ENCODE assay signal across 8 mouse cellular contexts in the genomic region with DNA sequence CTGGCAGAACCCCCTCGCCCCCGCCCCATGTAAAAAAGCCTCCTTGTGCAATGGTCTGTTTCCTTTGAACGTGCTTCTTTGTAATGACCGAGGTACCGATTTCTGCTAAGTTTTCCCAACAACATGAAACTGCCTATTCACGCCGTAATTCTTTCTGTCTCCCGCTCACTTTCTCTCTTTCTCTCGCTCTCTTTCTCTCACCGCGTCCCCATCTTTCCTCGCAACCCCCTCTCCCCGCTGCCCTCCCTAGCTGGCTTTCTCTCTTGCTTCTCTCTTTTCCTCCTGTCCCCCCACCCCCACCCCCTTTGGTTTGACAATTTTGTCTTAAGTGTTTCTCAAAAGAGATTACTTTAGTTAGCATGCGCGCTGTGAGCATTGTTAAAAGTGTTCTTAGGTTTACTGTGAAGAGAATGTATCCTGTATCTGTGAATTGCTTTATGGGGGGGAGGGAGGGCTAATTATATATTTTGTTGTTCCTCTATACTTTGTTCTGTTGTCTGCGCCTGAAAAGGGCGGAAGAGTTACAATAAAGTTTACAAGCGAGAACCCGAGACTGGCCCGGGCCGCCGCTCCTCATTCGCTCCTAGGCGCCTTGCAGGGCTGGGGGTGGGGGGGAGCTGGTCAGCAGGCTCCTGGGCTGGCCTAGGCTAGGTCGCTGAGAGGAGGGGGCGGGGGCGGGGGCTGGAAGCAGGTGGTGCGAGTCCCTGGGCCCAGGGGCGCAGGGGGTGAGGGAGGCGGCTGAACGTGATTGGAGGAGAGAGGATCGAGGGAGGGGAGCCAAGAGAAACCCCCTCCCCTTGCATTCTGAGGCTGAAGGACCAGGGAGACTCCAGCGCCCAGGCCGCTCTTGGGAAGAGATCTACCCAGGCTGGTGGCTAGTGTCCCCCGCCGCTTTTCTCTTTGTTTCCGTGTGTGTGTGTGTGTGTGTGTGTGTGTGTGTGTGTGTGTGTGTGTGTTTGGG. TPM values are rescaled to one million over a fixed set of nuclear protein-coding genes. Genes with fewer than 3 reads are reported as not detected.
DNase-seq lines count a peak whose midpoint lies in the region; ATAC-seq and TF ChIP-seq lines count a peak whose summit lies in the region.

No protein-coding gene starts in this region.

- no peak for TF ChIP-seq POLR2A in bone marrow macrophage, adult 2 months (IDR thresholded peaks at IDR 0.05; ENCODE audit: borderline replicate concordance, low read depth, low read length)

- H3K4me1 ChIP-seq in forebrain, embryonic 12.5 days: peaks cover 14% of the 10 kb centered on the region; the same call in 1 of the 2 replicates
- H3K4me1 ChIP-seq in forebrain, postnatal 0 days (ENCODE audit: insufficient read depth): no peaks in the 10 kb centered on the region
- peaks cover 5% of the 10 kb centered on the region; the same call in 1 of the 2 replicates for H3K4me1 ChIP-seq in bone marrow macrophage, adult 2 months (ENCODE audit: control insufficient read depth, insufficient read depth, low read length)

- H3K27ac ChIP-seq in forebrain, embryonic 12.5 days: no peak overlapping the region
- H3K27ac ChIP-seq in forebrain, postnatal 0 days (ENCODE audit: low read depth, low read length): no peak overlapping the region
- H3K27ac ChIP-seq in bone marrow macrophage, adult 2 months (ENCODE audit: insufficient read depth, low read depth, low read length): no peak overlapping the region

- no peak for DNase-seq in forebrain, postnatal 0 days
- peak; percentile 76 for DNase-seq in kidney, adult 18-20 months
- DNase-seq in mesoderm, embryonic 11.5 days (ENCODE audit: low read depth, low spot score): peak; percentile 95
- no peak for DNase-seq in cerebellum, adult 11 months
- no peak for DNase-seq in cerebellum, adult 9-10 months
- DNase-seq in left cerebral cortex, adult 11 months (ENCODE audit: low spot score): no peak

- peak overlapping the region; percentile 38; the same call in 1 of the 2 replicates for H3K4me2 ChIP-seq in forebrain, embryonic 12.5 days
- no peak overlapping the region for H3K4me2 ChIP-seq in forebrain, postnatal 0 days (ENCODE audit: low read depth)

- peaks cover 99% of the 10 kb centered on the region for H3K27me3 ChIP-seq in forebrain, embryonic 12.5 days
- peaks cover 97% of the 10 kb centered on the region for H3K27me3 ChIP-seq in forebrain, postnatal 0 days (ENCODE audit: insufficient read depth, low read length)

- H3K4me3 ChIP-seq in forebrain, embryonic 12.5 days (replicated peaks): no peak overlapping the region; the same call in 1 of the 2 replicates
- H3K4me3 ChIP-seq in forebrain, postnatal 0 days (ENCODE audit: low read depth, low read length): no peak overlapping the region
- peak overlapping the region; percentile 30 for H3K4me3 ChIP-seq in bone marrow macrophage, adult 2 months (ENCODE audit: insufficient read depth, low read length)

- H3K9me3 ChIP-seq in forebrain, embryonic 12.5 days: no peaks in the 10 kb centered on the region
- H3K9me3 ChIP-seq in forebrain, postnatal 0 days (ENCODE audit: low read length): no peaks in the 10 kb centered on the region

- no peak for ATAC-seq in forebrain, embryonic 12.5 days (ENCODE audit: low FRiP score)
- ATAC-seq in forebrain, postnatal 0 days: no peak

- TF ChIP-seq CTCF in forebrain, postnatal 0 days (IDR thresholded peaks at IDR 0.05; ENCODE audit: low read depth): no peak
- TF ChIP-seq CTCF in bone marrow macrophage, adult 2 months (IDR thresholded peaks at IDR 0.05; ENCODE audit: low read depth, low read length): no peak

- H3K36me3 ChIP-seq in forebrain, embryonic 12.5 days (replicated peaks): no peaks in the 10 kb centered on the region
- H3K36me3 ChIP-seq in forebrain, postnatal 0 days (ENCODE audit: insufficient read depth): no peaks in the 10 kb centered on the region

- WGBS in forebrain, embryonic 12.5 days: under 1% methylated on average over 36 of the region's 37 CpGs
- 2% methylated on average over 33 of the region's 37 CpGs for WGBS in forebrain, postnatal 0 days

- no peak overlapping the region for H3K9ac ChIP-seq in forebrain, embryonic 12.5 days
- H3K9ac ChIP-seq in forebrain, postnatal 0 days: no peak overlapping the region

RNA-seq across cellular contexts. Expression of gene Hoxb7, which starts 1.4 kb away (rescaled TPM):
- polyA plus RNA-seq in forebrain, embryonic 12.5 days (2016; fragmentation: Nextera tagmentation; extraction: Ambion mirVana): not detected in 2 replicates
- total RNA-seq in forebrain, postnatal 0 days (2014; rRNA removed): not detected in 2 replicates
- not detected in 2 replicates for polyA plus RNA-seq in forebrain, postnatal 0 days (2015; fragmentation: Nextera tagmentation; extraction: Ambion mirVana)
- not detected in 2 replicates for polyA plus RNA-seq in bone marrow macrophage, adult 2 months (2012; ENCODE audit: insufficient read depth, insufficient read length, missing spikeins)

RNA-seq across cellular contexts. Expression of gene Hoxb8, which starts 3.3 kb away (rescaled TPM):
- polyA plus RNA-seq in forebrain, embryonic 12.5 days (2016; fragmentation: Nextera tagmentation; extraction: Ambion mirVana): not detected in 2 replicates
- total RNA-seq in forebrain, postnatal 0 days (2014; rRNA removed): not detected in 2 replicates
- polyA plus RNA-seq in forebrain, postnatal 0 days (2015; fragmentation: Nextera tagmentation; extraction: Ambion mirVana): not detected in 2 replicates
- not detected in 2 replicates for polyA plus RNA-seq in bone marrow macrophage, adult 2 months (2012; ENCODE audit: insufficient read depth, insufficient read length, missing spikeins)

RNA-seq across cellular contexts. Expression of gene Hoxb6, which starts 7.2 kb away (rescaled TPM):
- polyA plus RNA-seq in forebrain, embryonic 12.5 days (2016; fragmentation: Nextera tagmentation; extraction: Ambion mirVana): not detected in 2 replicates
- total RNA-seq in forebrain, postnatal 0 days (2014; rRNA removed): not detected in 2 replicates
- not detected in 2 replicates for polyA plus RNA-seq in forebrain, postnatal 0 days (2015; fragmentation: Nextera tagmentation; extraction: Ambion mirVana)
- not detected in 2 replicates for polyA plus RNA-seq in bone marrow macrophage, adult 2 months (2012; ENCODE audit: insufficient read depth, insufficient read length, missing spikeins)

RNA-seq across cellular contexts. Expression of gene Hoxb9, which starts 13.8 kb away (rescaled TPM):
- not detected in 2 replicates for polyA plus RNA-seq in forebrain, embryonic 12.5 days (2016; fragmentation: Nextera tagmentation; extraction: Ambion mirVana)
- not detected in 2 replicates for total RNA-seq in forebrain, postnatal 0 days (2014; rRNA removed)
- polyA plus RNA-seq in forebrain, postnatal 0 days (2015; fragmentation: Nextera tagmentation; extraction: Ambion mirVana): not detected in 2 replicates
- polyA plus RNA-seq in bone marrow macrophage, adult 2 months (2012; ENCODE audit: insufficient read depth, insufficient read length, missing spikeins): not detected in 2 replicates

RNA-seq across cellular contexts. Expression of gene Hoxb5, which starts 18.1 kb away (rescaled TPM):
- polyA plus RNA-seq in forebrain, embryonic 12.5 days (2016; fragmentation: Nextera tagmentation; extraction: Ambion mirVana): not detected in 2 replicates
- total RNA-seq in forebrain, postnatal 0 days (2014; rRNA removed): not detected in 2 replicates
- polyA plus RNA-seq in forebrain, postnatal 0 days (2015; fragmentation: Nextera tagmentation; extraction: Ambion mirVana): not detected in 2 replicates
- not detected in 2 replicates for polyA plus RNA-seq in bone marrow macrophage, adult 2 months (2012; ENCODE audit: insufficient read depth, insufficient read length, missing spikeins)

Comparison
In these comparisons a context has a peak if more than half of its experiments do, and no peak if none do; other contexts are left out.
1. DNase-seq: peak in kidney, adult 18-20 months (single experiment) and mesoderm, embryonic 11.5 days (single experiment); none in forebrain, postnatal 0 days (single experiment), cerebellum, adult 11 months (single experiment), cerebellum, adult 9-10 months (single experiment) and left cerebral cortex, adult 11 months (single experiment).